Mouse (Mus musculus): Measurements from ENCODE around the gene Plce1.

- no peak for TF ChIP-seq POLR2A (IDR thresholded peaks at IDR 0.05; ENCODE audit: borderline replicate concordance, low read depth, low read length)
- no peak for TF ChIP-seq CTCF (IDR thresholded peaks at IDR 0.05; ENCODE audit: low read depth, low read length)
Observed at GRCm38 (mm10) chr19:38458996-38459395, 21.9 kb upstream of the Plce1 start.
